Comparison of ENCODE assay signal across 9 mouse cellular contexts in genomic region chr8:46305733-46306349, GRCm38 (mm10). TPM values are rescaled to one million over a fixed set of nuclear protein-coding genes. Genes with fewer than 3 reads are reported as not detected.
DNase-seq lines count a peak whose midpoint lies in the region; ATAC-seq and TF ChIP-seq lines count a peak whose summit lies in the region.
"Had no signal": no experiment of that assay in that cellular context is flagged by ENCODE, and none has a peak within 500 bp of the region (broad histone marks: within the 10 kb centered on the region; RNA-seq: fewer than 3 reads in every experiment).

No protein-coding gene starts in this region.

- no peaks in the 10 kb centered on the region for H3K9me3 ChIP-seq in hindbrain, embryonic 14.5 days (ENCODE audit: control insufficient read depth, low read length)
- H3K9me3 ChIP-seq in hindbrain, embryonic 13.5 days: no peaks in the 10 kb centered on the region
- no peaks in the 10 kb centered on the region for H3K9me3 ChIP-seq in CH12.LX (replicated peaks; ENCODE audit: low read length)
- H3K9me3 ChIP-seq in forebrain, embryonic 14.5 days (replicated peaks; ENCODE audit: control insufficient read depth, low read length): no peaks in the 10 kb centered on the region
- no peaks in the 10 kb centered on the region for H3K9me3 ChIP-seq in neural tube, embryonic 11.5 days (ENCODE audit: control insufficient read depth, low read length)
- H3K9me3 ChIP-seq: lung, embryonic 15.5 days had no signal

- 6% methylated on average over 9 of the region's 9 CpGs for WGBS in hindbrain, embryonic 14.5 days
- 6% methylated on average over 9 of the region's 9 CpGs for WGBS in hindbrain, embryonic 13.5 days
- 6% methylated on average over 9 of the region's 9 CpGs for WGBS in forebrain, embryonic 14.5 days
- WGBS in neural tube, embryonic 11.5 days: 7% methylated on average over 9 of the region's 9 CpGs

- no peak for TF ChIP-seq POLR2A in CH12.LX (IDR thresholded peaks at IDR 0.05; ENCODE audit: low read depth, low read length)

- no peaks in the 10 kb centered on the region for H3K79me2 ChIP-seq in CH12.LX (replicated peaks; ENCODE audit: control insufficient read depth, extremely low read depth, insufficient read depth, poor library complexity, severe bottlenecking)

- in situ Hi-C loops in CH12.LX (cut with MboI; ENCODE audit: low pct_ligation_motif_present, low pct_unique_long_range_greater_than_20kb, low sequenced_read_pairs): no loop called here

- H3K27ac ChIP-seq in hindbrain, embryonic 14.5 days: no peak overlapping the region
- H3K27ac ChIP-seq in hindbrain, embryonic 13.5 days: no peak overlapping the region
- no peak overlapping the region for H3K27ac ChIP-seq in CH12.LX (ENCODE audit: insufficient read depth, low read depth)
- H3K27ac ChIP-seq in forebrain, embryonic 14.5 days (ENCODE audit: low read depth, low read length): no peak overlapping the region
- no peak overlapping the region for H3K27ac ChIP-seq in neural tube, embryonic 11.5 days (ENCODE audit: low read depth, low read length)
- H3K27ac ChIP-seq: lung, embryonic 15.5 days had no signal

- peak; percentile 14; the same call in 1 of the 2 replicates for ATAC-seq in hindbrain, embryonic 14.5 days (ENCODE audit: low FRiP score)
- no peak for ATAC-seq in hindbrain, embryonic 13.5 days (ENCODE audit: low FRiP score)
- ATAC-seq in forebrain, embryonic 14.5 days: peak; percentile 58
- ATAC-seq in neural tube, embryonic 11.5 days (ENCODE audit: insufficient read depth, low FRiP score, low TSS enrichment): 0 out of 2 replicates have a peak, but pooled peaks have one; percentile 20

- no peaks in the 10 kb centered on the region for H3K4me1 ChIP-seq in hindbrain, embryonic 14.5 days (replicated peaks; ENCODE audit: control insufficient read depth, insufficient read depth, low read length)
- H3K4me1 ChIP-seq in hindbrain, embryonic 13.5 days (replicated peaks): 0 out of 2 replicates have a peak, but pooled peaks cover 2% of the 10 kb centered on the region
- no peaks in the 10 kb centered on the region for H3K4me1 ChIP-seq in CH12.LX (ENCODE audit: control insufficient read depth in 1 of 2, insufficient read depth in 2 of 2)
- no peaks in the 10 kb centered on the region for H3K4me1 ChIP-seq in forebrain, embryonic 14.5 days (ENCODE audit: control insufficient read depth, insufficient read depth, low read length)
- no peaks in the 10 kb centered on the region for H3K4me1 ChIP-seq in neural tube, embryonic 11.5 days (ENCODE audit: control insufficient read depth, insufficient read depth, low read length)
- H3K4me1 ChIP-seq: lung, embryonic 15.5 days had no signal

- no peaks in the 10 kb centered on the region for H3K27me3 ChIP-seq in hindbrain, embryonic 14.5 days (ENCODE audit: control insufficient read depth, insufficient read depth, low read length)
- peaks cover 16% of the 10 kb centered on the region for H3K27me3 ChIP-seq in hindbrain, embryonic 13.5 days
- H3K27me3 ChIP-seq in CH12.LX (replicated peaks): no peaks in the 10 kb centered on the region
- no peaks in the 10 kb centered on the region for H3K27me3 ChIP-seq in forebrain, embryonic 14.5 days (replicated peaks; ENCODE audit: control insufficient read depth, insufficient read depth, low read length)
- H3K27me3 ChIP-seq in neural tube, embryonic 11.5 days (ENCODE audit: control insufficient read depth, insufficient read depth, low read length): no peaks in the 10 kb centered on the region
- H3K27me3 ChIP-seq: lung, embryonic 15.5 days had no signal

- no peak overlapping the region for H3K9ac ChIP-seq in hindbrain, embryonic 14.5 days
- H3K9ac ChIP-seq in hindbrain, embryonic 13.5 days: no peak overlapping the region
- no peak overlapping the region for H3K9ac ChIP-seq in CH12.LX (ENCODE audit: insufficient read depth, low read depth)
- no peak overlapping the region for H3K9ac ChIP-seq in forebrain, embryonic 14.5 days (ENCODE audit: low read length)
- no peak overlapping the region for H3K9ac ChIP-seq in neural tube, embryonic 11.5 days (ENCODE audit: low read length)
- H3K9ac ChIP-seq: lung, embryonic 15.5 days had no signal

- dilution Hi-C loops in CH12.LX (cut with MboI; ENCODE audit: extremely low pct_ligation_motif_present, extremely low pct_unique_long_range_greater_than_20kb, low sequenced_read_pairs): no loop called here

- no peak for TF ChIP-seq EP300 in CH12.LX (IDR thresholded peaks at IDR 0.05; ENCODE audit: low read length)

- no peak overlapping the region for H3K4me2 ChIP-seq in hindbrain, embryonic 14.5 days (replicated peaks)
- H3K4me2 ChIP-seq in hindbrain, embryonic 13.5 days: no peak overlapping the region
- H3K4me2 ChIP-seq in CH12.LX (ENCODE audit: insufficient read depth, low read depth, poor library complexity, severe bottlenecking): peak overlapping the region; percentile 70
- 0 out of 2 replicates have a peak overlapping the region, but pooled peaks have one; percentile 21 for H3K4me2 ChIP-seq in forebrain, embryonic 14.5 days (ENCODE audit: low read length)
- no peak overlapping the region for H3K4me2 ChIP-seq in neural tube, embryonic 11.5 days (ENCODE audit: low read depth)
- H3K4me2 ChIP-seq: lung, embryonic 15.5 days had no signal

- H3K36me3 ChIP-seq in hindbrain, embryonic 14.5 days (replicated peaks; ENCODE audit: control insufficient read depth, insufficient read depth): no peaks in the 10 kb centered on the region
- no peaks in the 10 kb centered on the region for H3K36me3 ChIP-seq in hindbrain, embryonic 13.5 days
- no peaks in the 10 kb centered on the region for H3K36me3 ChIP-seq in CH12.LX (replicated peaks in 1 of 2; ENCODE audit: control insufficient read depth in 1 of 2, insufficient read depth in 1 of 2, low read length in 1 of 2)
- H3K36me3 ChIP-seq in forebrain, embryonic 14.5 days (ENCODE audit: control insufficient read depth, insufficient read depth, low read length): no peaks in the 10 kb centered on the region
- no peaks in the 10 kb centered on the region for H3K36me3 ChIP-seq in neural tube, embryonic 11.5 days (ENCODE audit: control insufficient read depth, insufficient read depth, low read length)
- H3K36me3 ChIP-seq: lung, embryonic 15.5 days had no signal

- peak; percentile 67 to 82 for TF ChIP-seq CTCF in CH12.LX (conservative IDR thresholded peaks at IDR 0.05 in 1 of 2, IDR thresholded peaks at IDR 0.05 in 1 of 2; ENCODE audit: low read depth in 2 of 2, low read length in 2 of 2)

- peak; percentile 71 for TF ChIP-seq RAD21 in CH12.LX (IDR thresholded peaks at IDR 0.05; ENCODE audit: low read depth, low read length)

- DNase-seq in hindbrain, embryonic 14.5 days (ENCODE audit: low spot score): peak; percentile 84
- peak; percentile 67 for DNase-seq in CH12.LX (ENCODE audit: extremely low read depth)
- DNase-seq in c-Kit-positive CD71-negative TER-119-negative erythroid progenitor cells, embryonic 14.5 days (ENCODE audit: low read depth): peak; percentile 64
- DNase-seq in forebrain, embryonic 14.5 days (ENCODE audit: low spot score): peak; percentile 83
- peak; percentile 49 for DNase-seq in kidney, postnatal 14 days
- peak; percentile 53 for DNase-seq in neural tube, embryonic 11.5 days (ENCODE audit: low spot score)
- no peak for DNase-seq in ovary, adult 18-20 months (ENCODE audit: low spot score)

- no peak overlapping the region for H3K4me3 ChIP-seq in hindbrain, embryonic 14.5 days (replicated peaks; ENCODE audit: low read length)
- H3K4me3 ChIP-seq in hindbrain, embryonic 13.5 days: no peak overlapping the region
- H3K4me3 ChIP-seq in CH12.LX (replicated peaks in 1 of 3; ENCODE audit: low read depth in 2 of 3, low read length in 2 of 3, poor library complexity in 1 of 3): no peak overlapping the region
- no peak overlapping the region for H3K4me3 ChIP-seq in forebrain, embryonic 14.5 days (ENCODE audit: low read depth, low read length)
- no peak overlapping the region for H3K4me3 ChIP-seq in neural tube, embryonic 11.5 days (ENCODE audit: low read depth, low read length)
- H3K4me3 ChIP-seq: lung, embryonic 15.5 days had no signal

TF ChIP-seq in CH12.LX, 34 proteins besides CTCF, POLR2A, EP300 and RAD21:
- TF ChIP-seq SMC3 (IDR thresholded peaks at IDR 0.05; ENCODE audit: low read depth, low read length) (peak; percentile 80), MXI1 (IDR thresholded peaks at IDR 0.05; ENCODE audit: low read depth, low read length) (no peak), MAX (IDR thresholded peaks at IDR 0.05; ENCODE audit: low read length) (no peak), ZNF384 (IDR thresholded peaks at IDR 0.05; ENCODE audit: low read depth, low read length) (no peak), ZKSCAN1 (IDR thresholded peaks at IDR 0.05; ENCODE audit: borderline replicate concordance, low read depth, low read length) (no peak), BHLHE40 (IDR thresholded peaks at IDR 0.05; ENCODE audit: low read depth, low read length) (0 out of 2 replicates have a peak, but pooled peaks have one; percentile 7), ELF1 (IDR thresholded peaks at IDR 0.05; ENCODE audit: low read depth, low read length) (no peak)

RNA-seq across cellular contexts. Expression of gene Helt, which starts 11.4 kb away (rescaled TPM):
- 0.48 TPM in 1 of 2 replicates, not detected in the other for polyA plus RNA-seq in hindbrain, embryonic 14.5 days (2014; fragmentation: Nextera tagmentation; extraction: Ambion mirVana)
- polyA plus RNA-seq in hindbrain, embryonic 13.5 days (2015; fragmentation: Nextera tagmentation; extraction: Ambion mirVana): 1.8 and 1.9 TPM in 2 replicates
- total RNA-seq in CH12.LX (2012; rRNA removed) (not detected in 2 replicates), CH12.LX (2014; rRNA removed) (not detected in 2 replicates)
- not detected in 2 replicates for polyA plus RNA-seq in CH12.LX (2012; ENCODE audit: insufficient read length, low read depth)
- polyA plus RNA-seq in forebrain, embryonic 14.5 days (2014; fragmentation: Nextera tagmentation; extraction: Ambion mirVana): 5.4 and 5.9 TPM in 2 replicates
- 0.60 TPM in 1 of 2 replicates, not detected in the other for polyA plus RNA-seq in neural tube, embryonic 11.5 days (2014; fragmentation: Nextera tagmentation; extraction: Ambion mirVana)
- polyA plus RNA-seq: lung, embryonic 15.5 days had no signal

Comparison
In these comparisons a context has a peak if more than half of its experiments do, and no peak if none do; other contexts are left out.
1. H3K4me2 ChIP-seq: peak in CH12.LX (single experiment) and forebrain, embryonic 14.5 days (single experiment); none in hindbrain, embryonic 14.5 days (single experiment), hindbrain, embryonic 13.5 days (single experiment) and neural tube, embryonic 11.5 days (single experiment).